Mouse (Mus musculus): ENCODE results near the gene Sowahb.

Sowahb gene

GRCm38 (mm10) chr5:93005815-93006341, 38.9 kb downstream of the Sowahb start:
- in situ Hi-C loops (cut with MboI, MseI): no loop called here

- in situ Hi-C loops (cut with MboI, MseI): no loop called here
Measured at GRCm38 (mm10) chr5:93005229-93005814, 39.5 kb downstream of the Sowahb start.

- in situ Hi-C loops (cut with MboI, MseI): no loop called here
Measured at GRCm38 (mm10) chr5:93002615-93003014, 42.2 kb downstream of the Sowahb start.

- in situ Hi-C loops (cut with MboI, MseI): no loop called here
Measured at GRCm38 (mm10) chr5:93000774-93001757, 43.8 kb downstream of the Sowahb start.

- in situ Hi-C loops (cut with MboI, MseI): no loop called here
Measured at GRCm38 (mm10) chr5:93000060-93000459, 44.8 kb downstream of the Sowahb start.

GRCm38 (mm10) chr5:92998494-92999016, 46.3 kb downstream of the Sowahb start:
- in situ Hi-C loops (cut with MboI, MseI): no loop called here

- in situ Hi-C loops (cut with MboI, MseI): no loop called here
Measured at GRCm38 (mm10) chr5:92997428-92998120, 47.2 kb downstream of the Sowahb start.

- in situ Hi-C loops (cut with MboI, MseI): no loop called here
Measured at GRCm38 (mm10) chr5:92994861-92995260, 50.0 kb downstream of the Sowahb start.

- in situ Hi-C loops (cut with MboI, MseI): no loop called here
Measured at GRCm38 (mm10) chr5:92994309-92994708, 50.5 kb downstream of the Sowahb start.

- in situ Hi-C loops (cut with MboI, MseI): no loop called here
Measured at GRCm38 (mm10) chr5:92992106-92992505, 52.7 kb downstream of the Sowahb start.
